Mouse (Mus musculus) small intestine, adult 2 months (tissue): ENCODE data around the gene Pick1. TPM values are rescaled to one million over a fixed set of nuclear protein-coding genes. Genes with fewer than 3 reads are reported as not detected.

Source experiments
- H3K27ac ChIP-seq: fragments of 200-500 bp; 2 replicates; pipeline ENCODE4 v1.5.1; 2012; ENCODE audit warnings: low read depth, low read length, control low read depth, inconsistent platforms; ENCODE audit not compliant: insufficient read depth
- H3K27me3 ChIP-seq: fragments of 200-500 bp; 2 replicates; pipeline ENCODE4 v1.6.1; 2012; ENCODE audit warnings: mild to moderate bottlenecking, moderate library complexity, low read length, inconsistent platforms; ENCODE audit not compliant: control insufficient read depth, insufficient read depth
- H3K36me3 ChIP-seq: fragments of 200-500 bp; 2 replicates; pipeline ENCODE4 v1.6.1; 2012; ENCODE audit warnings: mild to moderate bottlenecking, low read length, control low read depth, inconsistent platforms; ENCODE audit not compliant: control insufficient read depth, insufficient read depth
- H3K4me1 ChIP-seq: fragments of 200-500 bp; 2 replicates; pipeline ENCODE4 v1.6.1; 2012; ENCODE audit warnings: low read length, inconsistent platforms, mixed read lengths; ENCODE audit not compliant: control insufficient read depth, insufficient read depth, insufficient read length
- H3K4me3 ChIP-seq: fragments of 200-500 bp; 2 replicates; pipeline ENCODE4 v1.5.1; 2012; ENCODE audit warnings: low read depth, mild to moderate bottlenecking, control low read depth, inconsistent platforms, low read length, moderate library complexity
- CTCF ChIP-seq: fragments of 200-500 bp; IDR thresholded peaks from 2 replicates; pipeline ENCODE4 v1.5.1; 2012; ENCODE audit warnings: low read depth, mild to moderate bottlenecking, control low read depth, inconsistent platforms, low read length, moderate library complexity, mixed read lengths; ENCODE audit not compliant: insufficient replicate concordance, insufficient read length; ENCODE audit errors: extremely low read depth
- POLR2A ChIP-seq: fragments of 200-500 bp; IDR thresholded peaks from 2 replicates; pipeline ENCODE4 v1.6.1; 2012; ENCODE audit warnings: low read depth, mild to moderate bottlenecking, control low read depth, inconsistent platforms, low read length, moderate library complexity
- WGBS: fragments of 180-500 bp; shearing (Covaris S2); methylation state at CpG from one replicate; pipeline ENCODE4 v1.1.7; 2018; 5-methylcytosine and 5-hydroxymethylcytosine counted together
- polyA plus RNA-seq: library from polyadenylated mRNA; depleted of rRNA; stranded (reverse); fragments of >200 nt; gene quantifications from 2 replicates; pipeline ENCODE4 v1.2.3, GENCODE M21; 2012

Pick1 gene
- polyA plus RNA-seq, 1 experiment, result 27.9 TPM

DNA sequence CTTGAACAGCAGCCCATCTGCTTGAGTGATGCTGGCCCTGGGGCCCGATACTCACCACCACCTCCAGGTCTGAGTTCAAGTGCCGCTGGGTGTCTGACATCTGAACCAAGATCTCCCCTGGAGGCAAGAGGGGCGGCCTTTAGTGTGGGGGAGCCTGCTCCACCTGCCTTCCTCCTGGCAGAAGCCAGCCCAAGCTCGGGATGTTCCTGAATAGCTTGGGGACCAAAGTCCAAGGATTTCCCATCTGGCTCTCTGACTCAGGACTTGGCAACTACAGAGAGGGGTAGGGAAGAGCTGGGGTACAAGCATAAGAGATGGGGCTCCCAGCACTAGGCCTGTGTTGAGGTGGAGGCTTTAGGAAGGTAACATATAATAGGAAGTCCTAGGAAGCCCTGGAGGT, 54.4 kb downstream of the Pick1 start:
- peak overlapping the region; percentile 83 for H3K4me3 ChIP-seq
- TF ChIP-seq CTCF, result no peak
- TF ChIP-seq POLR2A, result peak; percentile 81
- H3K4me1 ChIP-seq, result peaks cover 29% of the 10 kb centered on the region
- H3K36me3 ChIP-seq, result peaks cover 29% of the 10 kb centered on the region
- H3K27me3 ChIP-seq, result no peaks in the 10 kb centered on the region
- peak overlapping the region; percentile 93 for H3K27ac ChIP-seq
- 41% methylated on average over 4 of the region's 4 CpGs for WGBS

DNA sequence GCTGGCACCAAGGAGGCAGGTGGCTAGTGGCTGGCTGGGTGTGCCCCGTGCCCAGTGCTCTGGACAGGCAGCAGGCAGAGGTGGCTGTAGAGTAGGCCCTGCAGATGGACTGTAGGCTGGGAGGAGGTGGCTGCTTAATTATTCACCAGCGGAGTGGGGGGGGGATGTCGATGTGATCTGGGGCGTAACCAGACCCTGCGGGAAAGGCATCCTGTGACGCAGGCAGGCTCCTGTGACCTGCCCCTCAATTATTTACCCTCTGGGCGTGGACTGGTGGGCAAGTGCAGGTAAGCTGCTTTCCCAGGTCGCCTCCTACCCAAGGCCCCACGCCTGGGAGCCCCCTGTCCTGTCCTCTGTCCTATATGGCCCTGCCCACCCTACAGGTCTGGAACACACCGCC, 56.4 kb downstream of the Pick1 start, which contains the start of gene Baiap2l2:
Baiap2l2 (minus strand) TSS at position 139 of the 400 bp plus-strand sequence.
- Histone ChIP-seq H3K4me3 (peak within 1 kb of the TSS; percentile 83), H3K36me3 (peaks cover 17% of the 10 kb centered on the region), H3K27me3 (no peaks in the 10 kb centered on the region), H3K4me1 (peaks cover 29% of the 10 kb centered on the region), H3K27ac (peak within 1 kb of the TSS; percentile 93)
- TF ChIP-seq POLR2A, result peak; percentile 85
- no peak for TF ChIP-seq CTCF
- 33% methylated on average over 10 of the region's 10 CpGs for WGBS

GRCm38 (mm10) chr15:79286141-79286540, 57.2 kb downstream of the Pick1 start:
- Histone ChIP-seq H3K27me3 (no peaks in the 10 kb centered on the region), H3K4me1 (peaks cover 23% of the 10 kb centered on the region), H3K36me3 (peaks cover 13% of the 10 kb centered on the region), H3K4me3 (peak overlapping the region; percentile 83), H3K27ac (peak overlapping the region; percentile 93)
- 28% methylated on average over 7 of the region's 7 CpGs for WGBS
- TF ChIP-seq POLR2A (no peak), CTCF (peak; percentile 3; the same call in 1 of the 2 replicates)

DNA sequence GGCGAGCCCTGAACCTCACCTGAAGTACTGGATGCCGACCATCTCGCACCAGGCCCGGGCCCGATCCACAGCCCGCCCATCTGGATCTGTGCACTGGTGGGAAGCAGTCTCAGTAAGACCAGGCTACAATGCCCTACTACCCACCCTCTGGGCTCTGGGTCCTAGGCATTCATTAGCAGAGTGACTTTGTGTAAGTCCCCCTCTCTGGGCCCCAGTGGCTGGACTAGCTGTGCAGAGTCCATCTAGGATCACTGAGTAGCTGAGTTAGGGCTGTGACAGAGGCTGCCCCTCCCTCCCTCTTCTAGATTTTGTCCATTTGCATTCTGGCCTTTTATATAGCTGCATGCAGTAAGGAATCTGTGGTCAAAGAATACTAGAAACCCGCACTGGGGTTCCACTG, 58.1 kb downstream of the Pick1 start:
- no peaks in the 10 kb centered on the region for H3K27me3 ChIP-seq
- peaks cover 13% of the 10 kb centered on the region for H3K36me3 ChIP-seq
- H3K4me1 ChIP-seq, result peaks cover 18% of the 10 kb centered on the region
- WGBS, result 83% methylated on average over 7 of the region's 7 CpGs
- TF ChIP-seq CTCF, result no peak
- no peak for TF ChIP-seq POLR2A
- H3K4me3 ChIP-seq, result no peak overlapping the region
- no peak overlapping the region for H3K27ac ChIP-seq

DNA sequence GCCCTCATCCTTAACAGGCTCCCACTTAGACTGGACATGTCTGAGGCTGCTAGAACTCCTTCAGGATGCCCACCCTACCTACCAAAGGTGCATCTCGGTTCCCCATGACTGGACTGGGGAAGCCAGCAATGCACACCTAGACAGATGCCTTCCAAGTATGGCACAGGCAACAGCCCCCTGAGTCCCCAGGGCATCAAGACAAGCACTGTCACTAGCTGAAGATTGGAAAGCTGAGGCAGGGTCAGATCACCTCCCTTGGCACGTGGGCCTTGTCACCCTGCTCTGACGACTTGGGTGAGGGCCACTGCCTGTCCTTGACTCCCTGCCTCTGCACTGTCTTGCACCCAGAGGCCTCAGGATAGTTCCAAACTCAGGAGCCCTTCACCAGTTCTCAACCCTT, 59.4 kb downstream of the Pick1 start:
- Histone ChIP-seq H3K4me1 (peaks cover 13% of the 10 kb centered on the region), H3K27ac (no peak overlapping the region), H3K36me3 (peaks cover 7% of the 10 kb centered on the region; the same call in 1 of the 2 replicates), H3K27me3 (no peaks in the 10 kb centered on the region), H3K4me3 (no peak overlapping the region)
- 79% methylated on average over 3 of the region's 3 CpGs for WGBS
- no peak for TF ChIP-seq CTCF
- no peak for TF ChIP-seq POLR2A

GRCm38 (mm10) chr15:79289441-79289840, 60.5 kb downstream of the Pick1 start:
- Histone ChIP-seq H3K4me3 (no peak overlapping the region), H3K27me3 (no peaks in the 10 kb centered on the region), H3K36me3 (peaks cover 7% of the 10 kb centered on the region; the same call in 1 of the 2 replicates), H3K4me1 (peaks cover 13% of the 10 kb centered on the region), H3K27ac (no peak overlapping the region)
- WGBS, result 96% methylated on average over 12 of the region's 12 CpGs
- TF ChIP-seq CTCF, result no peak
- TF ChIP-seq POLR2A, result no peak

DNA sequence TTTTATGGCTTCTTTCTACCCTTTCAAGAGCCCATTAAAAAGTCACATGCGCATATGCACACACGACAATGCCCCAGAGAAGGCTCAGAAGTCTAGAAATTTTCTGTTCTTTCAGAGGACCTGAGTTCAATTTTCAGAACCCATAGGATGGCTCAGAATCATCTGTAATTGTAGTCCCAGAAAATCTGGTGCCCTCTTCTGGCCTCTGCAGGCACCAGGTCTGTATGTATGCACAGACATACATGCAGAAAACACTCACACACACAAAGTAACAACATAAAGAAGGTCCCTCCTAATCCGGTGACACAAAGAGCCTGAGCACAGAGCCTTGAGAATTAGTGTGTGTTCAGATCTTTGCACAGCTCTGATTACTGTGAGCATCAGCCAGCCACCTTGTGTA, 61.4 kb downstream of the Pick1 start:
- H3K4me1 ChIP-seq, result peaks cover 13% of the 10 kb centered on the region
- H3K27ac ChIP-seq, result no peak overlapping the region
- H3K27me3 ChIP-seq, result no peaks in the 10 kb centered on the region
- no peak overlapping the region for H3K4me3 ChIP-seq
- TF ChIP-seq CTCF, result no peak
- no peak for TF ChIP-seq POLR2A
- 81% methylated on average over 3 of the region's 3 CpGs for WGBS
- H3K36me3 ChIP-seq, result peaks cover 7% of the 10 kb centered on the region; the same call in 1 of the 2 replicates

- peaks cover 3% of the 10 kb centered on the region; the same call in 1 of the 2 replicates for H3K36me3 ChIP-seq
- no peaks in the 10 kb centered on the region for H3K27me3 ChIP-seq
- no peak overlapping the region for H3K27ac ChIP-seq
- H3K4me1 ChIP-seq, result no peaks in the 10 kb centered on the region
- WGBS, result 86% methylated on average over 9 of the region's 9 CpGs
- no peak for TF ChIP-seq POLR2A
- no peak for TF ChIP-seq CTCF
- H3K4me3 ChIP-seq, result no peak overlapping the region
Observed at GRCm38 (mm10) chr15:79292779-79293178, 63.8 kb downstream of the Pick1 start.
